Mouse (Mus musculus): ENCODE data around the gene Ppp2r5e.

Ppp2r5e gene

GRCm38 (mm10) chr12:75537673-75538423 lies 58.2 kb downstream of the Ppp2r5e start:
- DNase-seq (ENCODE audit: extremely low read depth, low read depth) = no peak

GRCm38 (mm10) chr12:75537019-75537672 lies 58.9 kb downstream of the Ppp2r5e start:
- peak; percentile 9 for DNase-seq (ENCODE audit: extremely low read depth, low read depth)

- DNase-seq (ENCODE audit: extremely low read depth, low read depth) = no peak
Observed at GRCm38 (mm10) chr12:75536566-75536965, 59.5 kb downstream of the Ppp2r5e start.

GRCm38 (mm10) chr12:75533145-75533544 lies 62.9 kb downstream of the Ppp2r5e start:
- no peak for DNase-seq (ENCODE audit: extremely low read depth, low read depth)

- no peak for DNase-seq (ENCODE audit: extremely low read depth, low read depth)
Observed at GRCm38 (mm10) chr12:75531895-75532294, 64.2 kb downstream of the Ppp2r5e start.

- no peak for DNase-seq (ENCODE audit: extremely low read depth, low read depth)
Observed at GRCm38 (mm10) chr12:75528857-75529808, 66.9 kb downstream of the Ppp2r5e start.

GRCm38 (mm10) chr12:75528300-75528699 lies 67.7 kb downstream of the Ppp2r5e start:
- no peak for DNase-seq (ENCODE audit: extremely low read depth, low read depth)

- DNase-seq (ENCODE audit: extremely low read depth, low read depth) = no peak
Observed at GRCm38 (mm10) chr12:75524199-75524598, 71.8 kb downstream of the Ppp2r5e start.

- no peak for DNase-seq (ENCODE audit: extremely low read depth, low read depth)
Observed at GRCm38 (mm10) chr12:75522931-75523330, 73.1 kb downstream of the Ppp2r5e start.

GRCm38 (mm10) chr12:75522360-75522759 lies 73.7 kb downstream of the Ppp2r5e start:
- DNase-seq (ENCODE audit: extremely low read depth, low read depth) = no peak

GRCm38 (mm10) chr12:75520395-75520794 lies 75.7 kb downstream of the Ppp2r5e start:
- DNase-seq (ENCODE audit: extremely low read depth, low read depth) = no peak

GRCm38 (mm10) chr12:75519181-75519940 lies 76.7 kb downstream of the Ppp2r5e start:
- no peak for DNase-seq (ENCODE audit: extremely low read depth, low read depth)

GRCm38 (mm10) chr12:75515301-75515906 lies 80.6 kb downstream of the Ppp2r5e start:
- DNase-seq (ENCODE audit: extremely low read depth, low read depth) = no peak

GRCm38 (mm10) chr12:75511520-75511919 lies 84.5 kb downstream of the Ppp2r5e start:
- peak; percentile 45 for DNase-seq (ENCODE audit: extremely low read depth, low read depth)

- DNase-seq (ENCODE audit: extremely low read depth, low read depth) = peak; percentile 29
Observed at GRCm38 (mm10) chr12:75504991-75505650, 90.9 kb downstream of the Ppp2r5e start.

GRCm38 (mm10) chr12:75502664-75503063 lies 93.4 kb downstream of the Ppp2r5e start:
- DNase-seq (ENCODE audit: extremely low read depth, low read depth) = no peak

- DNase-seq (ENCODE audit: extremely low read depth, low read depth) = no peak
Observed at GRCm38 (mm10) chr12:75497698-75498097, 98.3 kb downstream of the Ppp2r5e start.

- no peak for DNase-seq (ENCODE audit: extremely low read depth, low read depth)
Observed at GRCm38 (mm10) chr12:75495636-75496035, 100.4 kb downstream of the Ppp2r5e start.

GRCm38 (mm10) chr12:75494643-75495042 lies 101.4 kb downstream of the Ppp2r5e start:
- no peak for DNase-seq (ENCODE audit: extremely low read depth, low read depth)
